Mouse (Mus musculus) ovary, adult 18-20 months (tissue): ENCODE results near the gene Rasip1.

Experiments
- DNase-seq: peaks from one replicate; pipeline ENCODE4 v3.0.0; 2022; ENCODE audit warnings: low spot score, mixed read lengths

Gene Rasip1

DNA sequence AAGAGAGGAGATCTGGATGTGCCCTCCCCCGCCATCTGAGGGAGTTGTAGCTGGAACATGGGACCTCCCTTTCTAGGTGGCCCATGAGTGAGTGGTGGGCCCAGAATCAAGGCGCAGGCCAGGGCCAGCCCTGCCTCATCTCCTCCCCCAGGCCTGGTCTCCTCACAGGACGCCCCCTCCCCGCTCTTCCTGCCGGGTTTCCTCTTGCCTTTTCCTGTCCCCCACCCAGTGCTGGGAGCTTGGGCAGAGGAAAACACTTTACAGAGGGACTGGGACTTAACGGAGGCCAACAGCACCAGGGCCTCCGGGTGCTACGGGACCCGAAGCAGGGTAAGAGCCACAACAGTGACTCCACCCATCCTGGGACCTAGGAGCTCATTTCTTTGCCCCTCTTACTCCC is at the start of gene Rasip1:
Gene Rasip1 (plus strand): TSS at position 228 of the 400 bp plus-strand sequence.
- no peak for DNase-seq

DNA sequence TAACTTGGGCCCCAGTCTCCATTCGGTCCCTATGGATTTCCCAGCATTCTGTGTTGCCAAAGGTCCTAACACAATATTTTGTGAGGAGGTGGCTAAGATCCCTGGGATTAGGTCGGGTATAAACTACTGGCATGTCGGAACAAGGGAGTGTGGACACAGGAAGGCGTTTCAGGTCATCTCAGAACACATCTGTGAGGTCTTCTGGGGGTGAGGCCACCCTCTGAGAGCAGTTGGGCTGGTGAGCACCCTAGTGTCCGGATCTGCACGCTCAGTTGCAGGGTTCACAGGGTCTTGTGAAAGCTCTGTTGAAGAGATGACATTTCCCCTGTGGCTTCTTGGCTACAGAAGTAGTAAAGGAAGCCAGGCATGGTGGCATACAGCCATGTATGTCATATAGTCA is 41.4 kb upstream of the Rasip1 start:
- no peak for DNase-seq

DNA sequence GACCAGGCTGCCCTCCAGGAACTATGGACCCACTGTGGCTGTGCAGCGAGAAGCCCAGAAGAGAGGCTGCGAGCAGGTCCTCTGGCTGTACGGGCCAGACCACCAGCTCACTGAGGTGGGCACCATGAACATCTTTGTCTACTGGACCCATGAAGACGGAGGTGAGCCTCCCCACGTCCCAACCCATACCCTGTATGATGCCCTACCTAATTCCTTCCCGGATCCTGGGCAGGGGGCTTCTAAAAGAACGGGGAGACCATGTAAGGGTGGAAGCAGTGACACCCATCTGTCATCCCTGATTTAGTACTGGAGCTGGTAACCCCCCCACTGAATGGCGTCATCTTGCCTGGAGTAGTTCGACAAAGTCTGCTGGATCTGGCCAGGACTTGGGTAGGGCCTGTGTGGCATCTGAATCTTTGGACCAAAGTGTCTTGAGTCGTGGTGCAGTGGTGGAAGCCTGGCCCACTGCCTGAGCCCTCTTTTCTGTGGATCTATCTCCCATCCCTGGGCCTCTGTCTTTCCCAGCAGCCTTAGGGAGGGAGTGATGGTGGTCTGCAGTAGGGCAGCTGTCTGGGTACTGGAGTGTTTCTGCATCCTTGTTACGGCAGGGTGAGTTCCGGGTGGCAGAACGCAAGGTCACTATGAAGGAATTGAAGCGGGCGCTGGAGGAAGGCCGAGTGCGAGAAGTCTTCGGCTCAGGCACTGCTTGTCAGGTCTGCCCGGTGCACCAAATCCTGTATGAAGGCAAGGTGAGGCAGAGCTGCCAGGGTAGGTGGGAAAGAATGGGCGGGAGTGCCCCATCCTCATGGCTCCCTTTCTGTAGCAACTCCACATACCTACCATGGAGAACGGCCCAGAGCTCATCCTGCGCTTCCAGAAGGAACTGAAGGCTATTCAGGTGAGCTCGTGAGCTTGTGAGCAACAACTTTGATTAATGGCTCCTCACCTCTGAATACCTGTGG is 39.4 kb upstream of the Rasip1 start:
- DNase-seq = no peak

DNA sequence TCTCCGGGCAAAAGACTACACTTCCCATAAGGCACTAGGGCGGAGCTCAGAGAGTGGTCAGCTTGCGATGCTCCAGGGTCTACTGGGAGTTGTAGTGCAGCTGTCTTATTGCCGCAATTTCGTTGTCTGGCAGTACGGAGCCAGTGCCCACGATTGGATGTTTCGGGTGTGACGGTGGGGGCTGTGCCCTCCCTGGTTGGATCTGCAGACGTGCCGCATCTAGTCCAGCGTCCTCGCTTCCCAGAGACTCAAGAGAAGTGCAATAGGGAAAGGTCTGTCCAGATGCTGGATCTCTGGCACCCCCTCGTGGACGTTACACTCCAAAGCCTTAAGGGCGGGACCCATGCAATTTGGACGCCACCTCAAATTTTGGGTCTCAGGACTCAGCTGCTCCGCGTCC is 38.1 kb upstream of the Rasip1 start:
- peak; percentile 94 for DNase-seq

DNA sequence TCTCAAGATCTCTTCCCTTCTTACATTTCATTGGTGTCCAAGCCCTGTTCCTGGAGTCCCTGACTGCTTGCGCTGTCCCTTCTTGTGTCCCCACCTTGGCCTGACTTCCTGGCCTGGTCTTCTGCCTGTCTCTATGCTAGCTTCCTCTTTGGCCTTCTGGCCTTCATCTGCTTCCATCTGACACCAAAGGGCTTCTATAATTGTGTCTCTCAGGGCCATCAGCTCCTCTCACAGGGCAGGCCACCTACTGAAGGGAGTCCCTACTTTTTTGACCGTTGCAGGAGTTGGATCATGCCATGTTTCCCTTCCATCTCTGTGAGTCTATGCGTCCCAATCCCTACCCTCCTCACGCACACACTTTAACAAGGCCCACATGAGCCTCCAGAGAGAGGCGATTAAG is 37.4 kb upstream of the Rasip1 start:
- no peak for DNase-seq

DNA sequence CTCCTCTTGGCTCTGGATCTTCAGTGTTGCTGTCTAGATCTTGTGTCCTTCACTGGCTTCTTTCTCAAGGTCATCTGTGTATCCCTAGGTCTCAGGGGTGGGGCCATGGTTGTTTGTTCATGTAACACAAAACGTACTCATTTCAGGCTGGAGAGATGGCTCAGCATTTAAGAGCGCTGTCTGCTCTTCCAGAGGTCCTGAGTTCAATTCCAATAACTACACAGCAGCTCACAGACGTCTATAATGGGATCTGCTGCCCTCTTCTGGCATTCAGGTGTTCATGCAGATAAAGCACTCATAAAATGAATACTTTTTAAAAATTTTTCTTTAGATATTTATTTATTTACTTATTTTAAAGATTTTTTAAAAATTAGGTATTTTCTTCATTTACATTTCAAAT is 36.4 kb upstream of the Rasip1 start:
- no peak for DNase-seq

DNA sequence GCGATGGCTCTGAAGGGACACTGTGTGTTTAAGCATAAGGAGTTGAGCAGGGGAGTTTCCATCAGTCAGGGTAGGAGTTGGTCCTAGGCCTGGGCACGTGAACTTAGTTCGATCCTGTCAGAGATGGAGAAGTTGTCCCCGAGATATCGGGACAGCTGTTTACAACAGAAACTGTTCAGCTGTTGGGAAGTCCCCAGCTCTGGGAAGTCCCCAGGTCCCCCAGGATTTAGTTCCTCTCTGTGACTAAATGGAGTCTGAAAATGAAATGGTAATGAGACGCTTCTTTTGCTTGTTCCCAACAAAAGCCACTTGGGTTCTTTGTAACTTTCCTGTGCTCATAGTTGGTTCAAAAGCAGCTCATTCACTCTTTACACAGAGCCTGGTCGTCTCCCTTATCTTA is 35.4 kb upstream of the Rasip1 start:
- no peak for DNase-seq

DNA sequence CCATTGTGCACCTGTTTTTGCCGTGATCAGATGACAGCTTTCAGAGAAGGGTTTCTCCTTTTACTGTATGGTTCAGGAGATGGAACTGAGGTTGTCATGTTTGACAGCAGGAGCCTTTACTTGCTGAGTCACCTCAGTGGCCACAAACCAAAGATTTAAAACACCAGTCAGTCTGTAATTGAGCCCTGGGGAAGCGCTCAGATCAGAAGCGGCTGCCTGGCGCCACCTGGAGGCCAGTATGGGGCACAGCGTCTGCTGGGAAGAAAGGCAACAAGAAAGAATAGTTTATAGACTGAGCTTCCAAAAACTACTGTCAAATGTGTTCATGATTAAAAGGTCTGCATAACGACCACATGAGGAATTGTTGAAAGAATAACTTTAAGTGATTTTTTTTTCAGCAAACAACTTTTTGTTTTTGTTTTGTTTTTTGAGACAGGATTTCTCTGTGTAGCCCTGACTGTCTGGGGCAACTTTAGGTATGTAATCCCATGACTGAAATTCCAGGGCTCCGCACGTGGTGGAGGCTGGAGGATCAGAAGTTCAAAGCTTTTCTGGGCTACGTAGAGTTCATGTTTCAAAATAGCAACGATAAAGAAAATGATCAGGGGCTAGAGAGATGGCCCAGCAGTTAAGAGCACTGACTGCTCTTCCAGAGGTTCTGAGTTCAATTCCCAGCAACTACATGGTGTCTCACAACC is 34.0 kb upstream of the Rasip1 start:
- no peak for DNase-seq

DNA sequence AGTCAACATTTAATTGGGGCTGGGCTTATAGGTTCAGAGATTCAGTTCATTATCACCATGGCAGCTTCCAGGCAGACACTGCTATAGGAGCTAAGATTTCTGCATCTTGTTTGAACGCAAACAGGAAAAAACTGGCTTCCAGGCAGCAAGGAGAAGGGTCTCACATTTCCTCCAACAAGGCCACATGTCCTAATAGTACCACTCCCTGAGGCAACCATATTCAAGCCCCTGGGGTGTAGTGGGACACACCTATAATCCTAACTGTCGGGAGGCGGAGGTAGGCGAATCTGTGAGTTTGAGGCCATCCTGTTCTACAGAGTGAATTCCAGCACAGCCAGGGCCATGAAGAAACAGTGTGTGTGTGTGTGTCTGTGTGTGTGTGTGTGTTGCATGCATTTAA is 32.1 kb upstream of the Rasip1 start:
- no peak for DNase-seq

DNA sequence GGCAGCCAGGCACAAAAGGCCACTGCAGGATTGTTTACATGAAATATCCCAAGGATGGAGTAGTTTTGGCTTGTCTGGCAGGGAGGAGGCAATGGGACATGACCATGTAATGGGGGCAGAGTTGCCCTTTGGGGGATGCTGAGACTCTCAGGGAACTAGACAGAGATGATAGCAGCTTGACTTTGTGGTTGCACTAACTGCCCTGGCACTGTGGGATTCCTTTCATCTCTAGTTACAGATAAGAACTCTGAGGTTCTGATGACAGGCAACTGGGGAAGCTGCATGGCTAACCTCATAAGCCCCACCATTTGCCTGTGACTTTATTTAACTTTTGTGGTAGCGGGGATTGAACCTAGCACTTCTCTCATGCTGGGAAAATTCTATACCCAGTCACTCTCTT is 31.2 kb upstream of the Rasip1 start:
- no peak for DNase-seq

DNA sequence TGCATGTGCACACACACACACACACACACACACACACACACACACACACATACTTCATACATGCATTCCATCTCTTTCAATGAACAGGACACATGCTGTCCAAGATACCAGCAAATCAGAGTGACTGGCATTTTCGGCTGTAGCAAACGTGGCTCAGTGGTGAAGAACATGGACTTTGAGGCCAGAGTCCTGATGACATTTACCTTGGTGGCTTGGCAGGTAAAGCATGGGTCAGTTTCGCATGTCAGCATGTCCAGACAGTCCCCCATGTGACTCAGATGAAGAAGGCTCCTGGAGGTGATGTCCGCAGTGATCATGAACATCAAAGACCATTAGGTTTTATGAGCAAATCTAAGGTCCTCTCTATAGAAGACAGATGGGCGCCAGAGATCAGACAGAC is 30.3 kb upstream of the Rasip1 start:
- DNase-seq = no peak

DNA sequence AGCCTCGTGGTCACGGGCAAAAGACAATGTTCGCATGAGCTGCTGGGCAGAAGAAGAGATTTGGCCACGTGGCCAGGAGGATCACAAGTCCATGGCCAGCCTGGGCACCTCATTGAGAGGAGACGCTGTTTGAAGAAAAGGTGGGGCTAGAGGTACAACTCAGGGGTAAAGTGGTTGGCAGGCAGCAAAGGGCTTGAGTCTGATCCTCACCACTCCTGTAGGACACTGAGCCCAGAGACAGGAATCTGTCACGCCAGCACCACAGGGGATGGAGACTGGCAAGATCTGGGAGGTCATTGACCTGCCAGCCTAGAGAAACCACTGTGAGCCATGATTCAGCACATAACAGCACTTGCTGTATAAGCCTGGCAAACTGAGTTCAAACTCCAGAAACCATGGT is 29.8 kb upstream of the Rasip1 start:
- no peak for DNase-seq

DNA sequence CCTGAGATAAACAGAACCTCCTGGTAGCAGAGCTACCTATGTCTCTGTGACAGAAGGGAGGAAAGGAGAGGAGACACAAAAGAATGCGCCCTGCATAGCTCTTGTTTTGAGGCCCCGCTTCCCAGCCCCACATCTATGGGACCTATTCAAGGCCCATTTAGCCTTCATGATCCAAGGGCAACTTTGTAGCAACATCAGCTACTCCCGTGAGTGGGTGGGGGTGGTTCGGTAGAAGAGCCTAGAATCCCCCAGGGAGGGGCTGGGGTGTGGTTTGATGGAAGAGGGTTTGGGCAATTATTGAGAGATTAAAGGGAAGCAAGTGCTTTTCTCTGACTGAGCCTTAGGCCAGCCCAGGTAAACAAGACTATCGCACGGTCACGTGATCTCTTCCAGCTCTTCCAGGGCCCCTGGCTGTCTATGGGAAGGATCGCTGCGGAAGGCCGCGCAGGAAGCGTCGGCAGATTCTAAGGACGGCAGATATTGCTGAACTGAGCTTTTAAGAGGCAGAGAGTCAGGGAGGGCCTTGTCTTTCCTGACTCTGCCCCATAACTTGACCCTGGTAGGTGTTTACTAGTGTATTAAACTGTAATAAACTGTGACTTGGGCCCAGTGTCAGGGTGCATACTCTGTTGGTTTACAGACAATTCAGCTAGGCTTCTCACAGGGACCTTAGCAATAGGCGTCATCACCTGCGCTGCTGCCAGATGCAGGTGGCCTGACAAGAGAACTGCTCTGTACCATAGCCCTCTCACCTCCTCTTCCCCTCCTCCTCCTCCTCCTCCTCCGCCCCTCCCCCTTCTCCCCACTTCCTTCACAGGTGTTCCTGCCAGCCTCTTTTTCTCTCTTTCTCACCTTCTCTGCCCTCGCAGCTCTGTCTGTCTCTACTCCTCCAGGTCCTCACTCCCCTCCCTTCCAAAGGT is 28.1 kb upstream of the Rasip1 start:
- no peak for DNase-seq

DNA sequence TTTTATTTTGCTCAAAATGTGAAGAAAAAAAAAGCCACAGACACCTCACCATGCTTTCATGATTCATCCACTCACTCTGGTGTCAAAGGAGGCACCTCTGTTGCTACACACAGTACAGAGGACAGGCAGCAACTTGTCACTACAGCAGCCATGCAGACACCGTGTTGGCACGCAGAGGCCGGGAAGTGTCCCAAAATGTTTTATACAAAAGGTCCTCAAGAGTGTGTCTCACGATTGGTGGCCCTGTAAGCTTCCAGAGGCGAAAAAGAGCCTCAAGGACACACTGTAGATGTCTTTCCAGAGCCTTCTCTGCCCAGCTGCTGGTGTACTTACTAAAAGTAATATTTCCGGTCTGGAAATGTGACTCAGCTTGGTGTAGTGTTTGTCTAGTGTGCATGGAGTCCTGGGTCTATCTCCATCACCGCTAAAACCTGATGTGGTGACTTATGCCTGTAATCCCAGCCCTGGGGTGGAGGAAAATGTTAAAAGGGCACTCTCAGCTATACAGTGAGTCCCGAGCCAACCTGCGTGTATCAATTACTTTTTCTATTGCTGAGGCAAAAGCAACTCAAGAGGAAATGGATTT is 21.5 kb upstream of the Rasip1 start:
- DNase-seq = no peak

DNA sequence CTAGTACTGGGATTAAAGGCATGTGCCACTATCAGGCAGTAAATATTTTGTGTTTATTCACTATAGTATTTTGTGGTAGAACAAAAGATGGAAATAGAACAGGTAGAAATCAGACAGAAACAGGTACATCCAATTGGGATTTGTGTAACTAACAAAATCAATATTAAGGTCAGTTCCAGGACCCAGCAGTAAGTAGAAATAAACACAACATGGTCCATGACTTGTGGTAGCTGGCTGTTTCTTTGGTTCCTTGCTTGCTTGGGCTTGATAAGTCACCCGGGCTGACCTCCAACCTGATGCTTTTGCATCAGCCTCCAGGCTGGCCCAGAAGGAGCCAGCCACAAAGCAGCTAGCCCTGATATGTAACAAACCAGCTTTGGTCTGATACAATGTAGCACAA is 17.8 kb upstream of the Rasip1 start:
- no peak for DNase-seq

DNA sequence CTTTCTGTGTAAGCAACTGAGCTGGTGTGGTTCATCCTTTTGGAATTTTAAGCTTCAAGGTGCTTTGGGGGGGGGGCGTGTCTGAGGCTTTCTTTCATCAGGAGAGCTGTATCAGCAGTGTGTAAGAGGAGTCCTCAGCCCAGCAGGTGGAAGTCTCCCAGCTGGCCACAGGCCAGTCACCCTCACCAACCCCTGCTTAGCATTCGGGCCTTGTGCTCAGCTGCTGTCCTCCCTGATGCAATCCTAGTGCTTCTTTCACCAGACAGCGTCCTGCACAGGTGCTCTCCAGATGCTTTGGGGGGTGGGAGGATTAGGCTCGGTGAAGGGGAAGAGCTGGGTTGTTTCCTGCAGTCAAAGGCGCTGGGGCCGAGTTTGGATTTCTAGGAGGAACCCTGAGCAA is 11.0 kb upstream of the Rasip1 start:
- no peak for DNase-seq

DNA sequence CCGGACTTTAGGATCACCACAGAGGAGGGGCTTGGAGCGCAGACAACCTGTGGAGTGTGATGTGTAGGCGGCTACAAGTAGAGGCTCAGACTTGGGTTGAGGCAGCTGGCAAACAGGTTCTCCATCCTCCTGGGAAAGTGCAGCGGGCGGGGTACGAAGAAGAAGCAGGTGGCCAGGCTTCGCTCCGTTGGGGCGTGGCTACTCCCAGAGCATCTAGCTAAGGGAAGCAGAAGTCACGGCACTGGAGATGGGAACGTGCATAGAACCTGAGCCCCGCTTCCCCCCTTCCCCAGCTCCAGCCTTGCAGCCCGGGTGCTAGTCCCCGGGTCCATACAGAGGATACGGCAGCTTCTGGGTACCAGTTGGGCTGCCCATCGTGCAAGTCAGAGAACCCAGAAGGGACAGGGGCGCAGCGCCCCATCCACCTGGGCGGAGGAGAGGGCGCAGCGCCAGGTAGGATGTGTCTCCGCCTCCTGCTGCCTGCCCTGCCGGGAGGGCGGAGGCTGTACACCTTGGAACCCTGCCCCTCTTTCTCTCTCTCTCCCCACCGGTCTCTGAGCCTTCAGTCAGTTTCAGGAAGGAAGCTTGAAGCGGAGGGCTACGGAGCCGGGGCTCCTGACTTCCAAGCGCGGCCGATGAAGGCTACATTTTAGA is 10.1 kb upstream of the Rasip1 start, which contains the start of gene Fut1:
Gene Fut1 (plus strand): TSS at position 248 of the 654 bp plus-strand sequence.
- DNase-seq = no peak

DNA sequence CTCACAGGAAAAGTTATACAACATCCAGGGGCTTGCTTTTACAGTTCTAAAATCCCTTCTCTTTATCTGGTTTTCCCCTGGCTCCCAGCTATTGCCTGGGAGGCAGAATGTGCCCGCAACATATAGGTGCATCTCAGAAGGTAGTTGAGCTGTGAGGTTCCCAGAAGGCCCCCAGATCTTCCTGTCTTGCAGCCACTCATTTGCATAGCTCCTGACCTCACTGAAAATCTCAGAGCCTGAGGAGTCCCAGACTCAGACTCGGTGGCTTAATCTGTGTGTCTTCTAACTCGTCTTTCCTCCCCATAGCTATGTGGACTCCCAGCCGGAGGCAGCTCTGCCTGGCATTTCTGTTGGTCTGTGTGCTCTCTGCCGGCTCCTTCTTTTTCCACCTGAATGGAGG is 9.0 kb upstream of the Rasip1 start:
- DNase-seq = no peak

DNA sequence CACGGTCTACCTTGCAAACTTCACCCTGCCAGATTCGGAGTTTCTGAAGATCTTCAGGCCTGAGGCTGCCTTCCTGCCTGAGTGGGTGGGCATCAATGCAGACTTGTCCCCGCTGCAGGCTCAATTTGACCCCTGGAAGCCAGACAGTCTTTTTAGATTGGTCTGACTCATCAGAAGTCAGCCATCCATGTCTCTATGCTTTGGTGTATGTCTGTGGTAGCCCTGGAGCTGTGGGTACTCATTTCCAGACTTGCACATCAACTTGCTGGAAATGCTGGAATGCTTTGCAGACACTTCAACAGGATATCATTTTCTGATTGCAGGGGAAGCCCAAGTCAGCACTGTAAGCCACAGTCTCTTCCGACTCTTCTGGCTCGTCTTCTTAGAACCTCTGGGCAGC is 7.7 kb upstream of the Rasip1 start:
- DNase-seq = no peak

DNA sequence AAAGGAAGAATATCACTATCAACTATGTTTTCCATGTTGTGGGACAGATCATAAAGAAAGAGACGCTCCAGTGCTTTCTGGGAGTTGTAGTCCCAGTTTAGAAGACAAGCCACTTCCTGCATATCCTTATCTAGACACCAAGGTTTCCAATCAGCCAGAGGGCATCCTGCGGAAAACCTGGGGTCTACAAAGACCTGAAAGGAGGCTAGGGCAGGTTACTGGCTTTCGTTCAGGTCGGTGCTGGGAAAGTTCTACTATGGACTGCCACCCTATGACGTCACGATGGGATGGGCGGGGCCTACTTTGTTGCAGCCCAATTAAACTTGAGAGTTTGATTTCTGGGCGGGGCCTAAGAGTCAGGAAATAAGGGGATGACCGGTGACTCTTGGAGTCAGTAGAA is 5.8 kb upstream of the Rasip1 start, which contains the start of gene Izumo1:
Gene Izumo1 (plus strand): TSS at position 369 of the 400 bp plus-strand sequence.
- DNase-seq = no peak

DNA sequence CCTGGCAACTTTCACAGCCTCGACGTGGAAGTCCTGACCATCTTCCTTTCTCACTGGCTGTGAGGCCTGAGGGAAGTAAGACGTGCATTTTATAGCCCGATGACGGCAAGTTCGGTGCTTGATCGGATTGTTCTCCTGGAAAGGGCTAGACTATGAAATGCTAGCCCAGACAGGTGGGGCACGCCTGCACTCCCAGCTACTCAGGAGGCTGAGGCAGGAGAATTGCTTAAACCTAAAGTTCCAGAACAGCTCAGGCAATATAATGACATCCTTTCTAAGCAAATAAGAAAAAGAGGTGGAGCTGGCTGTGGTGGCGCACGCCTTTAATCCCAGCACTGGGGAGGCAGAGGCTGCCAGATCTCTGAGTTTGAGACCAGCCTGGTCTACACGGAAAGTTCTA is 3.8 kb upstream of the Rasip1 start:
- DNase-seq = no peak
